Mouse (Mus musculus): ENCODE measurements around the gene Sema4b. TPM values are rescaled to one million over a fixed set of nuclear protein-coding genes. Genes with fewer than 3 reads are reported as not detected.

The Sema4b gene
- 11.9 and 12.8 TPM in 2 replicates for polyA plus RNA-seq (2014; fragmentation: Nextera tagmentation; extraction: Ambion mirVana)

- Histone ChIP-seq H3K4me3 (ENCODE audit: low read depth, low read length) (peak within 1 kb of the TSS; percentile 57), H3K4me1 (ENCODE audit: insufficient read depth) (peaks cover 12% of the 10 kb centered on the region), H3K4me2 (peak within 1 kb of the TSS; percentile 85), H3K9ac (peak within 1 kb of the TSS; percentile 54), H3K36me3 (ENCODE audit: insufficient read depth) (no peaks in the 10 kb centered on the region), H3K9me3 (ENCODE audit: low read depth, low read length) (no peaks in the 10 kb centered on the region), H3K27ac (ENCODE audit: low read depth) (peak within 1 kb of the TSS; percentile 67; the same call in 1 of the 2 replicates), H3K27me3 (ENCODE audit: insufficient read depth, low read length) (no peaks in the 10 kb centered on the region)
- under 1% methylated on average over 51 of the region's 51 CpGs for WGBS
- peak; percentile 85 for DNase-seq
- peak; percentile 94 for ATAC-seq (ENCODE audit: insufficient read depth)
- TF ChIP-seq CTCF (IDR thresholded peaks at IDR 0.05; ENCODE audit: low read depth) = peak; percentile 39; the same call in 1 of the 2 replicates
Measured at GRCm38 (mm10) chr7:80186531-80187296, at the start of gene Sema4b. Gene Sema4b, plus strand, starts transcription at chr7:80186841.

GRCm38 (mm10) chr7:80138375-80138774 lies 48.3 kb upstream of the Sema4b start:
- H3K4me2 ChIP-seq = no peak overlapping the region
- no peak overlapping the region for H3K4me3 ChIP-seq (ENCODE audit: low read depth, low read length)
- no peak overlapping the region for H3K9ac ChIP-seq
- DNase-seq (no peak), ATAC-seq (ENCODE audit: insufficient read depth) (no peak)
- no peaks in the 10 kb centered on the region for H3K36me3 ChIP-seq (ENCODE audit: insufficient read depth)
- no peak for TF ChIP-seq CTCF (IDR thresholded peaks at IDR 0.05; ENCODE audit: low read depth)
- H3K27ac ChIP-seq (ENCODE audit: low read depth) = no peak overlapping the region
- WGBS = 69% methylated on average over 1 of the region's 1 CpGs
- no peaks in the 10 kb centered on the region for H3K27me3 ChIP-seq (ENCODE audit: insufficient read depth, low read length)
- H3K9me3 ChIP-seq (ENCODE audit: low read depth, low read length) = no peaks in the 10 kb centered on the region; the same call in 1 of the 2 replicates
- H3K4me1 ChIP-seq (ENCODE audit: insufficient read depth) = peaks cover 7% of the 10 kb centered on the region

- Histone ChIP-seq H3K4me3 (ENCODE audit: low read depth, low read length) (no peak overlapping the region), H3K27me3 (ENCODE audit: insufficient read depth, low read length) (no peaks in the 10 kb centered on the region), H3K36me3 (ENCODE audit: insufficient read depth) (no peaks in the 10 kb centered on the region), H3K4me2 (no peak overlapping the region), H3K9me3 (ENCODE audit: low read depth, low read length) (no peaks in the 10 kb centered on the region; the same call in 1 of the 2 replicates), H3K4me1 (ENCODE audit: insufficient read depth) (no peaks in the 10 kb centered on the region), H3K9ac (no peak overlapping the region), H3K27ac (ENCODE audit: low read depth) (no peak overlapping the region)
- peak; percentile 89 for TF ChIP-seq CTCF (IDR thresholded peaks at IDR 0.05; ENCODE audit: low read depth)
- WGBS = 12% methylated on average over 9 of the region's 9 CpGs
- peak; percentile 78; the same call in 1 of the 2 replicates for ATAC-seq (ENCODE audit: insufficient read depth)
- DNase-seq = peak; percentile 91
Measured at GRCm38 (mm10) chr7:80140815-80141214, 45.8 kb upstream of the Sema4b start.

GRCm38 (mm10) chr7:80143331-80144273 lies 43.0 kb upstream of the Sema4b start:
- peak overlapping the region; percentile 22; the same call in 1 of the 2 replicates for H3K9ac ChIP-seq
- TF ChIP-seq CTCF (IDR thresholded peaks at IDR 0.05; ENCODE audit: low read depth) = no peak
- H3K27me3 ChIP-seq (ENCODE audit: insufficient read depth, low read length) = no peaks in the 10 kb centered on the region
- no peak overlapping the region for H3K4me3 ChIP-seq (ENCODE audit: low read depth, low read length)
- ATAC-seq (ENCODE audit: insufficient read depth) (no peak), DNase-seq (peak; percentile 32)
- H3K4me1 ChIP-seq (ENCODE audit: insufficient read depth) = no peaks in the 10 kb centered on the region
- no peaks in the 10 kb centered on the region for H3K9me3 ChIP-seq (ENCODE audit: low read depth, low read length)
- WGBS = 30% methylated on average over 22 of the region's 22 CpGs
- no peak overlapping the region for H3K4me2 ChIP-seq
- H3K36me3 ChIP-seq (ENCODE audit: insufficient read depth) = no peaks in the 10 kb centered on the region
- H3K27ac ChIP-seq (ENCODE audit: low read depth) = no peak overlapping the region

GRCm38 (mm10) chr7:80144695-80145094 lies 41.9 kb upstream of the Sema4b start:
- Histone ChIP-seq H3K27ac (ENCODE audit: low read depth) (no peak overlapping the region), H3K4me1 (ENCODE audit: insufficient read depth) (no peaks in the 10 kb centered on the region; the same call in 1 of the 2 replicates), H3K4me2 (no peak overlapping the region), H3K4me3 (ENCODE audit: low read depth, low read length) (no peak overlapping the region), H3K9me3 (ENCODE audit: low read depth, low read length) (no peaks in the 10 kb centered on the region), H3K27me3 (ENCODE audit: insufficient read depth, low read length) (no peaks in the 10 kb centered on the region), H3K9ac (no peak overlapping the region), H3K36me3 (ENCODE audit: insufficient read depth) (no peaks in the 10 kb centered on the region)
- WGBS = 90% methylated on average over 7 of the region's 7 CpGs
- TF ChIP-seq CTCF (IDR thresholded peaks at IDR 0.05; ENCODE audit: low read depth) = no peak
- no peak for ATAC-seq (ENCODE audit: insufficient read depth)
- no peak for DNase-seq

- ATAC-seq (ENCODE audit: insufficient read depth) = no peak
- 77% methylated on average over 8 of the region's 8 CpGs for WGBS
- H3K4me2 ChIP-seq = no peak overlapping the region
- H3K36me3 ChIP-seq (ENCODE audit: insufficient read depth) = no peaks in the 10 kb centered on the region
- no peaks in the 10 kb centered on the region; the same call in 1 of the 2 replicates for H3K4me1 ChIP-seq (ENCODE audit: insufficient read depth)
- no peak overlapping the region for H3K9ac ChIP-seq
- no peaks in the 10 kb centered on the region for H3K9me3 ChIP-seq (ENCODE audit: low read depth, low read length)
- H3K4me3 ChIP-seq (ENCODE audit: low read depth, low read length) = no peak overlapping the region
- no peak for DNase-seq
- no peak overlapping the region for H3K27ac ChIP-seq (ENCODE audit: low read depth)
- TF ChIP-seq CTCF (IDR thresholded peaks at IDR 0.05; ENCODE audit: low read depth) = no peak
- no peaks in the 10 kb centered on the region for H3K27me3 ChIP-seq (ENCODE audit: insufficient read depth, low read length)
Measured at GRCm38 (mm10) chr7:80146077-80146476, 40.6 kb upstream of the Sema4b start.
